ENCODE assay signal across 9 mouse cellular contexts in the genomic region with DNA sequence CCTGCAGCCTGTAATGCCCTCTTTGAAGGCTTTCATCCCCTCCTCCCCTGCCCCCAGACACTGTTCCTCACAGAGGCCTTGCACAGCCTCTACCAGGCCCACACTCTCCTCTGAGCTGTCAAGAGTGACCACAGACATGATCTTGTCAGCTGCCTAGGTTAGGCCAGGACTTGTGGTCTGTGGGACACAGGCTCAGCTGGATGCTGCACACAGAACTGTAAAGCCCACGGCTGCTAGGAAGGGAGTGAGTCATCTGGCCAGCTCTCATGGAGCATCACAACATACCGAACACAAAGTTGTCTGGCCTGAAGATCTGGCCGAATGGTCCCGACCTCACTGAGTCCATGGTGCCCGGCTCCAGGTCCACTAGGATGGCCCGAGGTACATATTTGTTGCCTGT. TPM values are rescaled to one million over a fixed set of nuclear protein-coding genes. Genes with fewer than 3 reads are reported as not detected.
A peak's percentile ranks its signal among the peaks of the same experiment; 100 is the strongest.
DNase-seq lines count a peak whose midpoint lies in the region; ATAC-seq and TF ChIP-seq lines count a peak whose summit lies in the region.
"Not testable (repeated sequence)": the region's sequence is repeated elsewhere in the genome, so short reads cannot be mapped to it uniquely, and the experiment has no call there.
"Had no signal": no experiment of that assay in that cellular context is flagged by ENCODE, and none has a peak within 500 bp of the region (broad histone marks: within the 10 kb centered on the region; RNA-seq: fewer than 3 reads in every experiment).

No protein-coding gene starts in this region.

- 0 out of 2 replicates have a peak overlapping the region, but pooled peaks have one; percentile 2 for H3K27ac ChIP-seq in forebrain, embryonic 12.5 days
- not testable (repeated sequence) for H3K27ac ChIP-seq in hindbrain, embryonic 14.5 days; left cerebral cortex, adult 2 months; midbrain, embryonic 11.5 days (ENCODE audit: low read depth, low read length)

- not testable (repeated sequence) for ATAC-seq in forebrain, embryonic 12.5 days (ENCODE audit: low FRiP score); hindbrain, embryonic 14.5 days (ENCODE audit: low FRiP score); midbrain, embryonic 11.5 days (ENCODE audit: low FRiP score)
- ATAC-seq in granulocyte monocyte progenitor cell, adult 5-6 weeks (replicated peaks; ENCODE audit: poor library complexity, severe bottlenecking): peak; percentile 37

- H3ac ChIP-seq in myocyte (ENCODE audit: control insufficient read depth, insufficient read length): not testable (repeated sequence)

- not testable (repeated sequence) for H3K36me3 ChIP-seq in forebrain, embryonic 12.5 days (replicated peaks); midbrain, embryonic 11.5 days (ENCODE audit: control insufficient read depth, insufficient read depth, low read length)
- peaks cover 26% of the 10 kb centered on the region for H3K36me3 ChIP-seq in hindbrain, embryonic 14.5 days (replicated peaks; ENCODE audit: control insufficient read depth, insufficient read depth)
- peaks cover 12% of the 10 kb centered on the region for H3K36me3 ChIP-seq in myocyte (ENCODE audit: control insufficient read depth, insufficient read depth)

- intact Hi-C loops in left cerebral cortex, adult 2 months (cut with DNase I): loop anchor here (10.0 kb wide), 1 partner anchor 269 kb away; a partner anchor contains a TSS

- not testable (repeated sequence) for H3K4me3 ChIP-seq in forebrain, embryonic 12.5 days (replicated peaks)
- peak overlapping the region; percentile 95 for H3K4me3 ChIP-seq in hindbrain, embryonic 14.5 days (replicated peaks; ENCODE audit: low read length)
- peak overlapping the region; percentile 76 for H3K4me3 ChIP-seq in left cerebral cortex, adult 2 months
- peak overlapping the region; percentile 64; the same call in 1 of the 2 replicates for H3K4me3 ChIP-seq in midbrain, embryonic 11.5 days (ENCODE audit: low read depth, low read length)
- peak overlapping the region; percentile 94 for H3K4me3 ChIP-seq in myocyte

- 79% methylated on average over 6 of the region's 6 CpGs for WGBS in forebrain, embryonic 12.5 days
- WGBS in hindbrain, embryonic 14.5 days: 67% methylated on average over 6 of the region's 6 CpGs
- 64% methylated on average over 6 of the region's 6 CpGs for WGBS in midbrain, embryonic 11.5 days

- H3K9ac ChIP-seq in forebrain, embryonic 12.5 days: 0 out of 2 replicates have a peak overlapping the region, but pooled peaks have one; percentile 77
- H3K9ac ChIP-seq in hindbrain, embryonic 14.5 days: peak overlapping the region; percentile 99
- H3K9ac ChIP-seq in midbrain, embryonic 11.5 days (ENCODE audit: low read length): not testable (repeated sequence)

- H3K27me3 ChIP-seq in forebrain, embryonic 12.5 days: peaks cover 12% of the 10 kb centered on the region
- not testable (repeated sequence) for H3K27me3 ChIP-seq in hindbrain, embryonic 14.5 days (ENCODE audit: control insufficient read depth, insufficient read depth, low read length); midbrain, embryonic 11.5 days (ENCODE audit: control insufficient read depth, insufficient read depth, low read length); myocyte (ENCODE audit: control insufficient read depth, insufficient read depth, insufficient read length)

- not testable (repeated sequence) for TF ChIP-seq CTCF in left cerebral cortex, adult 2 months (IDR thresholded peaks at IDR 0.05)

- peaks cover 38% of the 10 kb centered on the region for H3K4me1 ChIP-seq in forebrain, embryonic 12.5 days
- peaks cover 30% of the 10 kb centered on the region for H3K4me1 ChIP-seq in hindbrain, embryonic 14.5 days (replicated peaks; ENCODE audit: control insufficient read depth, insufficient read depth, low read length)
- H3K4me1 ChIP-seq in midbrain, embryonic 11.5 days (ENCODE audit: control insufficient read depth, insufficient read depth, low read length): peaks cover 25% of the 10 kb centered on the region

- H3K4me2 ChIP-seq in forebrain, embryonic 12.5 days: peak overlapping the region; percentile 86
- peak overlapping the region; percentile 58 for H3K4me2 ChIP-seq in hindbrain, embryonic 14.5 days (replicated peaks)
- H3K4me2 ChIP-seq in midbrain, embryonic 11.5 days: peak overlapping the region; percentile 95
- peak overlapping the region; percentile 97 for H3K4me2 ChIP-seq in myocyte (ENCODE audit: low read depth)

- peaks cover 21% of the 10 kb centered on the region for H3K79me2 ChIP-seq in myocyte (ENCODE audit: control insufficient read depth, insufficient read depth)

- H3K9me3 ChIP-seq in forebrain, embryonic 12.5 days; hindbrain, embryonic 14.5 days (ENCODE audit: control insufficient read depth, low read length); midbrain, embryonic 11.5 days (ENCODE audit: control insufficient read depth, low read length): not testable (repeated sequence)

- TF ChIP-seq POLR2A in myocyte (IDR thresholded peaks at IDR 0.05; ENCODE audit: insufficient read length, low read depth): not testable (repeated sequence)

- peak; percentile 33 for DNase-seq in MN1 (ENCODE audit: low spot score)
- DNase-seq in hindbrain, embryonic 14.5 days (ENCODE audit: low spot score); left cerebral cortex, adult 2 months (ENCODE audit: extremely low spot score in 1 of 2, low spot score in 2 of 2): not testable (repeated sequence)
- DNase-seq in midbrain, embryonic 11.5 days (ENCODE audit: low spot score, missing footprints): peak; percentile 87
- peak; percentile 32 for DNase-seq in testis, postnatal 10 days (ENCODE audit: low spot score)

TF ChIP-seq in myocyte, 11 proteins besides CTCF, POLR2A, EP300 and RAD21:
- TF ChIP-seq TCF12 (IDR thresholded peaks at IDR 0.05; ENCODE audit: insufficient read depth, poor library complexity, severe bottlenecking) (peak; percentile 28), MYOD1 (IDR thresholded peaks at IDR 0.05; ENCODE audit: control insufficient read depth in 1 of 3, insufficient read length in 2 of 3, low read depth in 2 of 3) (peak in 2 of 3 experiments; percentile 76 to 86), MYOG (IDR thresholded peaks at IDR 0.05; ENCODE audit: control insufficient read depth in 1 of 3, insufficient read depth in 1 of 3, insufficient read length in 2 of 3, low read depth in 2 of 3) (peak; percentile 45 to 84 (median 72))

RNA-seq across cellular contexts. Expression of a gene that starts 1.9 kb away (rescaled TPM):
- polyA plus RNA-seq in forebrain, embryonic 12.5 days (2016; fragmentation: Nextera tagmentation; extraction: Ambion mirVana): 397 and 403 TPM in 2 replicates
- 2.3 and 3.4 TPM in 2 replicates for total RNA-seq in granulocyte monocyte progenitor cell, adult 5-6 weeks (2014; fragmentation: Nextera tagmentation)
- 7.0 and 8.5 TPM in 2 replicates for total RNA-seq in granulocyte monocyte progenitor cell, adult 5-6 weeks (2017)
- polyA plus RNA-seq in hindbrain, embryonic 14.5 days (2014; fragmentation: Nextera tagmentation; extraction: Ambion mirVana): 2,565 and 2,873 TPM in 2 replicates
- total RNA-seq in left cerebral cortex, adult 2 months (2021): 100 to 1,000 TPM; 768 to 774 TPM
- polyA plus RNA-seq in midbrain, embryonic 11.5 days (2014; fragmentation: Nextera tagmentation; extraction: Ambion mirVana): 398 and 417 TPM in 2 replicates
- polyA plus RNA-seq in myocyte (2012; fragmentation: generic; extraction: Trizol): 550 TPM

RNA-seq across cellular contexts. Expression of a gene that starts 38.5 kb away (rescaled TPM):
- 35.0 and 38.2 TPM in 2 replicates for polyA plus RNA-seq in forebrain, embryonic 12.5 days (2016; fragmentation: Nextera tagmentation; extraction: Ambion mirVana)
- 88.3 and 115 TPM in 2 replicates for total RNA-seq in granulocyte monocyte progenitor cell, adult 5-6 weeks (2014; fragmentation: Nextera tagmentation)
- 39.5 and 45.5 TPM in 2 replicates for total RNA-seq in granulocyte monocyte progenitor cell, adult 5-6 weeks (2017)
- polyA plus RNA-seq in hindbrain, embryonic 14.5 days (2014; fragmentation: Nextera tagmentation; extraction: Ambion mirVana): 42.8 and 43.5 TPM in 2 replicates
- total RNA-seq in left cerebral cortex, adult 2 months (2021): 10 to 100 TPM; 41.8 to 45.8 TPM
- 32.5 and 35.2 TPM in 2 replicates for polyA plus RNA-seq in midbrain, embryonic 11.5 days (2014; fragmentation: Nextera tagmentation; extraction: Ambion mirVana)
- polyA plus RNA-seq in myocyte (2012; fragmentation: generic; extraction: Trizol): 27.7 TPM

RNA-seq across cellular contexts. Expression of a gene that starts 54.4 kb away (rescaled TPM):
- 311 and 346 TPM in 2 replicates for polyA plus RNA-seq in forebrain, embryonic 12.5 days (2016; fragmentation: Nextera tagmentation; extraction: Ambion mirVana)
- total RNA-seq in granulocyte monocyte progenitor cell, adult 5-6 weeks (2014; fragmentation: Nextera tagmentation): not detected in 2 replicates
- total RNA-seq in granulocyte monocyte progenitor cell, adult 5-6 weeks (2017): not detected in 2 replicates
- polyA plus RNA-seq in hindbrain, embryonic 14.5 days (2014; fragmentation: Nextera tagmentation; extraction: Ambion mirVana): 682 and 716 TPM in 2 replicates
- 100 to 1,000 TPM; 153 to 177 TPM for total RNA-seq in left cerebral cortex, adult 2 months (2021)
- 307 and 321 TPM in 2 replicates for polyA plus RNA-seq in midbrain, embryonic 11.5 days (2014; fragmentation: Nextera tagmentation; extraction: Ambion mirVana)
- polyA plus RNA-seq in myocyte (2012; fragmentation: generic; extraction: Trizol): 438 TPM
- total RNA-seq: megakaryocyte-erythroid progenitor cell, adult 5-6 weeks had no signal
